Mouse (Mus musculus): ENCODE measurements around the gene Vps37c.

Vps37c gene

GRCm38 (mm10) chr19:10740641-10741440 lies 52.3 kb downstream of the Vps37c start:
- no peak for DNase-seq (ENCODE audit: extremely low spot score)

- DNase-seq (ENCODE audit: extremely low spot score) = no peak
Measured at GRCm38 (mm10) chr19:10742145-10742544, 53.6 kb downstream of the Vps37c start.

DNA sequence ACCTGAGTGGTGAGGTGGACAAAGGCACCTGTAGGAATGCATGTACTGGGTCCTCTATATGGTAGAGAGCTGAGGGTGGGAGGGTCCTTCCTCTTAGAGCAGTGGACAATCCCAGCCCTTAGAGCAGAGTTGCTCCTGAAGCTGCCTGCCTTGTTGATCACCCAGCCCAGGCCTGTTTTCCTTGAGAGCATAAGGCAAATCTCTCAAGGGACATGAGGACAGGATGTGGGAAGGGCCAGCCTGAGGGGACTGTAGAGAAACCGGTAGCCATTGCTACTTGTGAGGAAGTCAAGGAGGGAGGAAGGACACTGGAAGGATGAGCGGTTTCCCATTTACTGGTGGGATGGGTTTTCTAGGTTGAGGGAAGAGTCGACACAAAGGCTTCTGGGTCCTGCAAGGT lies 54.0 kb downstream of the Vps37c start:
- DNase-seq (ENCODE audit: extremely low spot score) = no peak

DNA sequence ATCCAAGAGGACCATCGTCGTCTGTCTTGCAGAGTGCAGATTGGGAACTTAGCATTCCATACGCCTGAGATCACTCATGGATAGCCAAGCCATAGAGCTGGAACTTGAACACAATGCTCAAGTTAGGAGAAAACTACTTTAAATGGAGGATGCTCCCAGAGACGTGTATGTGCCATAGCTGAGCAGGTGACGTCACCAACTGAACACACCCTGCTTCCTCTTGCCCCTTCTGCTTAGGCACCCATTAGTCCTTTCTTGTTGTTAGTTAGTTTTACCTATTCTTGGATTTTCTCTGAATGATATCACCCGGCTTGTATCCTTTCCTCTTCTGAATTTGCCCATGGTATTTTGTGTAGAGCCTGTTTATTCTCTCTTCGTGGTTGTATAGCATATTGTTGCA lies 58.6 kb downstream of the Vps37c start:
- no peak for DNase-seq (ENCODE audit: extremely low spot score)

DNA sequence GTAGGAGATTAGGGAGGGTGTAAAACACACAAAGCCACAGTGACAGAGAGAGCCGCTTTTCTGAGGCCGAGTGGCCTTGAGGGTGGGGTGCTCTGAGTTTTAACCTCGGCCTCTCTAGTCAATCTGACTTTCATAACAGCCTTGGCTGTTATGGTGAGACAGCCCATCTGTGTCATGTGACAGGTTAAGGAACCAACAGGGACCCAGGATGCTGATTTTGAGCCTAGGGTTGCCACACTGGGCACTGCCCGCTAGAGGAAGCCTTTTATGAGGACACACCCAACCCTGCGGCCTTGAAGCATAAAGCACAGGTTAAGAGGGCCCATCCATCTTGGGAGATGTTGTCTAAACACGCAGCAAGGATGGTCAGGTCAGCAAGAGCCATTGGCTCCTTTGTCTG lies 59.2 kb downstream of the Vps37c start:
- DNase-seq (ENCODE audit: extremely low spot score) = no peak

- DNase-seq (ENCODE audit: extremely low spot score) = no peak
Measured at GRCm38 (mm10) chr19:10748401-10749102, 60.0 kb downstream of the Vps37c start.

DNA sequence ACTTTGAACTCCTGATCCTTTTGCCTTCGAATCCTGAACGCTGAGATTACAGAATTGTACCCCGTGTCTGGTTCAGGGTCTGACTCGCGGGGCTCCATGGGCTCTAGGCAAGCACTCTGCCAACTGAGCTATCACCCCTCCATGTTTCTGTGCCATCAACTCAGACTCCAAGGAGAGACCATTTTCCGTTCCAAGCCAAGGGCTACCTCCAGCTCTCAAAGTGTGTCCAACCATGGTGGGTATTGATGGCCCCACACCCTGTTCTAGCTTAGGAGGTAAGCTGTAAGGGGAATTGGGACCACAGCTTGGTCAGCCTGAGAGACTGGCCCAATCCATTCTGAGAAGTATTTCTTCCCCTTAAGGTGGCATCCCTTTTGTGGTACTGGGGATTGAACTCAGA lies 60.8 kb downstream of the Vps37c start:
- DNase-seq (ENCODE audit: extremely low spot score) = no peak

DNA sequence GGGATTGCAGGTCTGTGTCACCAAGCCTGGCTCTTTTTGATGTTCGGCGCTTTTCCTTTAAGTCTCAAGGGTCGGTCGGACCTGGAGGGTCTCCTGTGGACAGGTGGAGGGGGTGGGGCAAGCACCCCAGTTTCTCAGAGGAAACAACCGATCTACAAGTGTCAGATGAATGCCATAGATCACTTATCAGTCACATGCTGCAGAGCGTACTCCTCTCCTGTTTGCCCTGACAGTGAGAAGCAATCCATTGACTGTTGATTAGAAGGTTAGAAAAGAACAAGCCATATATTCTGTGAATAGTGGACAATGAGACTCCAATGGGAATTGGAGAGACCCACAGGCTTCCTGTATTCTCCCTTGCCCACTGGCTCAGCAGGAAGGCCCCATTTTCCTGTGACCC lies 61.6 kb downstream of the Vps37c start:
- no peak for DNase-seq (ENCODE audit: extremely low spot score)

DNA sequence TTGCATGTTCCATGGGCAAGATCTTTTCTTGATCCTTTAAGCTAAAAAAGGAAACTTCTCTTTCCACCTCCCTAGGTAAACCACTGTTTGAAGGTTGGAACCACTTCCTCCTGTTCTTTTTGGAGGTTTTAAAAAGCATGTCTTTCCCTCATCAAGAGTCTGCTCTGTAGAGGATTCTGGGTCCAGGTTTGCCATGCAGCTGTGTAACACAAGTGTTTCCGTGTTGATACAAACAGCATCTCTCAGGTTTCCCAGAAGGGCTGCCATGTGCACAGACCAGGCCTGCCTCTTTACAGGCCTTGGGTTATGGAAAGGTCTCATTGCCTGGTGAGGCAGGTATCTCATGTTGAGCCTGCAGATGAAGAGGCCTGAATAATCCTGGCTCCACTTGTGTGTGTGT lies 63.1 kb downstream of the Vps37c start:
- DNase-seq (ENCODE audit: extremely low spot score) = no peak

DNA sequence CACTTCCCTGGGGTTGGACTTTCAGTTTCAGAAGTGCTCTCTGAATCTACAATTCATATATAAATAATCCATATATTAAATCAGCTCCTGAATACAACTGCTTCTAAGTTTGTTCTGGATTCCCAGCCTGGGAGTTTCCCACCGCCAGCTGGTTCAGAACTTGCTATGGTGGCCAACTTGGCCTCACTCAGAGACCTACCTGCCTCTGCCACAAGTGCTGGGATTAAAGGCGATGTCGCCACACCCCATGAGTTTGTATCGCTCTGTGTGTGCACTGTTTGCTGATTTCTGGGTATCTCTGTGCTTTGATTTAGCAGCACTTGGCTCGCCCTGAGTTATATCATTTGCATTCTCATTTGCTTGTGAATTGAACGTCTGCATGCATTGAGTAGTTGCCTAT lies 63.6 kb downstream of the Vps37c start:
- no peak for DNase-seq (ENCODE audit: extremely low spot score)

- no peak for DNase-seq (ENCODE audit: extremely low spot score)
Measured at GRCm38 (mm10) chr19:10752646-10753045, 64.1 kb downstream of the Vps37c start.

GRCm38 (mm10) chr19:10757125-10757524 lies 68.6 kb downstream of the Vps37c start:
- no peak for DNase-seq (ENCODE audit: extremely low spot score)

DNA sequence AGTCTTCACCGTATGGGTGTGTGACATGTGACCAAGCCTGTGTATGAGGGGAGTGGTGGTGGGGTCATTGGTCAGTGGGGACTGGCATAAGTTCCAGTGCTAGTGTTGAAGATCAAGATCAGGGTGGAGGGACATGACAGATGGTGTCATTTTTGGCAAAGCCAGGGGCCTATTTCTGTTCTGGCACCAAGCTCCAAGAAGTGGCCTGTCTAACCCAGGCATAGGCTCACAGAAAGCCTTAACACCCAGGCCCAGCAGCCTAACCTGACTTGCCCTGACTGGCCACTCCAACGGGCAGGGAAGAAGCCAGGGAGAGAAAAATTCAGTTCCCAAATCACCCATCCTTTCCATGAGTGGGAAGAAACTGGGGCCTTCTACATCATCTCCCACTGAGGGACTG lies 69.0 kb downstream of the Vps37c start:
- DNase-seq (ENCODE audit: extremely low spot score) = no peak

- DNase-seq (ENCODE audit: extremely low spot score) = no peak
Measured at GRCm38 (mm10) chr19:10758708-10759107, 70.2 kb downstream of the Vps37c start.

- DNase-seq (ENCODE audit: extremely low spot score) = no peak
Measured at GRCm38 (mm10) chr19:10759525-10759924, 71.0 kb downstream of the Vps37c start.

DNA sequence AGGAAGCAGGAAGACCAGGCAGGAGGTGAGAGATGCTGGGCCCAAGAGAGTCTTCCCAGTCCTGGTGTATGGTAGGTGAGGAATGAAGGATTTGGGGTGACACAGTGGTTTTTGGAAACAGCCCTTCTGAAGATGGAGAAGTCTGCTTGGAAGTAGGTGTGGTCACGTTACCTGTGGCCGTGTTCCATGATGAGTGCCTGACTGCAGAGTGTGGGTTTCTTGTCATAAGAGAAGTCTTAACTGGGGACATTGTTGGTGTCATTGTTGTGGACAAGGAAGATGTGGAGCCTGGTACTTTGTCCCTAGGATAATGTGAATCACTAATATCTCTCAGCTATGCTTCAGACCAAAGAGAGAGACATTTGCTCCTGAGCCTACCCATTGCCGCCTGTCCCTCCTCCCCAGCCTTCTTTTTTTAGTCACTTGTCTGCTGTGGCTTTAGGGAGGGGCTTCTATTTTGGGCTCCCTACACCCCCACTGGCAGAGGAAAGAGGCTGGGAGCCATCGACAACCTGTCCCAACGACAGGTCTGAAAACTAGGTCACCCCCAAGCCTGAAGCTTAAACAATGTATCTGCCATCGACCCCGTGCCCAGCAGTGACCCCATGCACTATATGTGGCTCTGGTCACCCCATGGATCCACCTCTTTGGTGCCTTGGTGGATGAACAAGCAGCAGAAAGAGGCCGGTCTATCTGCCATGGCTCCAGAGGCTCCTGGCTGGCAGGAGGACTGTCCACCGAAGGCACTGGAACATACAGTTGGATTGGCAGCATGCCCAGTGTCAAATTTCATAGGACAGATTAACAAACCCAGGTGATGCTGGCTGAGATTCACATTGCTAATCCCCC lies 71.7 kb downstream of the Vps37c start:
- DNase-seq (ENCODE audit: extremely low spot score) = no peak

DNA sequence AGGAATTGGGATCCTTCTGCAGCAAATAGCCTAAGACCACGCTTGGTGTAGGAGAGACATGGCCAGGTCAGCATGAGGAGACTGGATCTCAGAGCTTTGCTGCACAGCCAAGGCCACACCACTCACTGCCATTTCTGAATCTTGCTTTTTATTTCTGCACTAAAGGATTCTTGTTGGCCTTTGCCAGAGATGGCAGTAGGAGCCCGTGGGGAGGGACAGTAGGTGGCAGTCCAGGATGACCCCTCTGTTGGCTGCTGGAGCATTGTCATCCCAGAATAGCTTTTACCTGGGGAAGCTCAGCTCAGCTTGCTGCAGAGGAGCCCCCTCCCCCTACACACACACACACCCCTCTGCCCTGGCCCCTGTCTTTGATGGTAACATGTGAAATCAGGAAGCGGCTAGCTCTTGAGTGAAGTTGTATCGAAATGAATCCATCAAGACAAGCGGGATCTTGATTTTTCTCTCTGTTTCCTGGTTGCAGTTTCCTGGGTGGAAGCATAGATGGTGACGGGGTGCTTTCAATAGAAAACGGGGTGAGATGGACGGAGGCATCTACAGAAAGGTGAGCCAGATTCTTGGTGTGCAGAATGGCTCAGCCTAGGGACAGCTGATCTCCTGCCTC lies 73.4 kb downstream of the Vps37c start:
- no peak for DNase-seq (ENCODE audit: extremely low spot score)

DNA sequence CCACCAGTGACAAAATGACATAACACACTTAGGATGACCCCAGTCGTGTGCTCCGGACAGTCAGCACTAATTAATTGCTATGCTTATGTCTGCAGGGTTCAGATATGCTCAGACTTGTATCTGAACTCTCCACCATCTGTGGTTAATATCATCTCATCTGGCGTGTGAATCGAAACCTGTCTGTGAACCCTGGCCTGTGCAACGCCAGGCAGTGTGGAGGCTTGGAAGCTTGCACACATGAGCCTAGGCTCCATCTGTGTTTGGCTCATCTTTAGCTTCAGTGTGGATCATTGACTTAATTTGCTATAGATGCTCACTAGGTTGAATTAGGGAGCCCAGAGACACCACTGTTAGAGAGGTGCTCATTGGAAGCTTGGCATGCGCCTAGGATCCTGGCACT lies 73.9 kb downstream of the Vps37c start:
- no peak for DNase-seq (ENCODE audit: extremely low spot score)

DNA sequence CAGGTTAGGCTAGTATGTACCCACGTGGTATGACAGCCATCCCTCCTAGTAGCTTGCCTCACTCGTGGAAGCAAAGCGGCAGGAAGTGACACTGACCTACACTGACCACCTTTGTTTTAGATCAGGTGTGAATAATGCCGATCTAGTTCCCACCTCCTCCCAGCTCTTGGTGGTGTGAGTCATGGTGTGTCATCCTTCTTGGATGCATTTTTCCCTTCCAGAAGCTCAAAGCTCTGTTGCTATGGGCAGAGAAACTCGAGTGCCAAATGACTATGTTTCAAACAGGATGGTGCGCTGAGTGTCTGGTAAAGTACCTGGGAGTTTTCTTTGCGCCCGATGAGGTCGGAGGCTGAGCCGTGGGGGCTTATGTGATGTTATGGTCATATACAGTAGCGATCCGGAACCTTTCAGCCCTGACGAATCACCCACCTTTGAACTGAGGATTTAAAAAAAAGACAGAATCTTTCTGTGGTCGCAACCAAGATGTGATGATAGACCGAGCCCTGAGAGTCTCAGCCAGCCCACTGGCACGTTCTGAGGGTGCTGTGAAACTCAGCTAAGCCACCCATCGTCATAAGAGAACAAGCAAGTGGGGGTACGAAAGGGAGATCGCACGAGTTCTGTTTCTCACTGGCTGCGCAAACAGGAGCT lies 75.0 kb downstream of the Vps37c start:
- DNase-seq (ENCODE audit: extremely low spot score) = no peak

Measured in embryo, embryonic 9.5 days (tissue).